Mouse (Mus musculus): ENCODE measurements at regions not wholly inside any gene's neighbourhood (a gene's known extent, or its start where the extent isn't known, plus 50 kb on each side); places are given as distances from the start of the nearest gene placed in this dataset.
A peak's percentile ranks its signal among the peaks of the same experiment; 100 is the strongest.

- ChIA-PET POLR2A (interaction anchor here (0.6 kb wide), 1 partner anchor 35 kb away, joined by 3 read pairs; no protein-coding TSS in a partner anchor), CTCF (interaction anchor here (1.7 kb wide), 1 partner anchor 14 kb away, joined by 5 read pairs; no protein-coding TSS in a partner anchor)
- DNase-seq (ENCODE audit: low read depth, low spot score) (no peak), ATAC-seq (no peak)
- TF ChIP-seq CTCF (IDR thresholded peaks at IDR 0.05) = no peak
- H3K27me3 ChIP-seq = peaks cover 10% of the 10 kb centered on the region
- in situ Hi-C loops (cut with MboI; ENCODE audit: low pct_unique_long_range_greater_than_20kb) = no loop called here
Measured at GRCm38 (mm10) chr1:98192671-98193070, 97.2 kb upstream of the Pam start.

GRCm38 (mm10) chr1:98192044-98192484, 96.6 kb upstream of the Pam start:
- TF ChIP-seq CTCF (IDR thresholded peaks at IDR 0.05) = no peak
- ChIA-PET CTCF (interaction anchor here (1.7 kb wide), 1 partner anchor 13 kb away, joined by 5 read pairs; no protein-coding TSS in a partner anchor), POLR2A (no interaction called here)
- in situ Hi-C loops (cut with MboI; ENCODE audit: low pct_unique_long_range_greater_than_20kb) = no loop called here
- DNase-seq (ENCODE audit: low read depth, low spot score) (no peak), ATAC-seq (no peak)
- peaks cover 16% of the 10 kb centered on the region for H3K27me3 ChIP-seq

- ChIA-PET POLR2A (no interaction called here), CTCF (interaction anchor here (1.2 kb wide), 1 partner anchor 12 kb away, joined by 3 read pairs; no protein-coding TSS in a partner anchor)
- DNase-seq (ENCODE audit: low read depth, low spot score) = no peak
- no peak for ATAC-seq
- in situ Hi-C loops (cut with MboI; ENCODE audit: low pct_unique_long_range_greater_than_20kb) = no loop called here
- H3K27me3 ChIP-seq = peaks cover 21% of the 10 kb centered on the region
- no peak for TF ChIP-seq CTCF (IDR thresholded peaks at IDR 0.05)
Measured at GRCm38 (mm10) chr1:98191331-98191730, 95.9 kb upstream of the Pam start.

GRCm38 (mm10) chr1:98190741-98191140, 95.3 kb upstream of the Pam start:
- no peak for DNase-seq (ENCODE audit: low read depth, low spot score)
- CTCF ChIA-PET = interaction anchor here (1.0 to 1.2 kb wide), 2 partner anchors 12 to 25 kb away, joined by 3 read pairs; no protein-coding TSS in a partner anchor
- TF ChIP-seq CTCF (IDR thresholded peaks at IDR 0.05) = no peak
- ATAC-seq = no peak
- POLR2A ChIA-PET = no interaction called here
- H3K27me3 ChIP-seq = peaks cover 23% of the 10 kb centered on the region
- in situ Hi-C loops (cut with MboI; ENCODE audit: low pct_unique_long_range_greater_than_20kb) = no loop called here

GRCm38 (mm10) chr1:98189991-98190471, 94.6 kb upstream of the Pam start:
- DNase-seq (ENCODE audit: low read depth, low spot score) (no peak), ATAC-seq (no peak)
- in situ Hi-C loops (cut with MboI; ENCODE audit: low pct_unique_long_range_greater_than_20kb) = no loop called here
- TF ChIP-seq CTCF (IDR thresholded peaks at IDR 0.05) = no peak
- ChIA-PET POLR2A (no interaction called here), CTCF (interaction anchor here (1.0 to 1.2 kb wide), 2 partner anchors 11 to 25 kb away, joined by 3 read pairs; no protein-coding TSS in a partner anchor)
- peaks cover 23% of the 10 kb centered on the region for H3K27me3 ChIP-seq

- H3K27me3 ChIP-seq = peaks cover 22% of the 10 kb centered on the region
- no peak for DNase-seq (ENCODE audit: low read depth, low spot score)
- ChIA-PET POLR2A (no interaction called here), CTCF (interaction anchor here (0.9 to 1.8 kb wide), 3 partner anchors 181 to 370 kb away, joined by 3 to 4 read pairs (median 3); no protein-coding TSS in a partner anchor)
- no peak for TF ChIP-seq CTCF (IDR thresholded peaks at IDR 0.05)
- in situ Hi-C loops (cut with MboI; ENCODE audit: low pct_unique_long_range_greater_than_20kb) = loop anchor here (5.0 kb wide), 1 partner anchor 373 kb away; no protein-coding TSS in a partner anchor
- no peak for ATAC-seq
Measured at GRCm38 (mm10) chr1:98180372-98180771, 84.9 kb upstream of the Pam start.

- TF ChIP-seq CTCF (IDR thresholded peaks at IDR 0.05) = peak; percentile 83
- in situ Hi-C loops (cut with MboI; ENCODE audit: low pct_unique_long_range_greater_than_20kb) = no loop called here
- H3K27me3 ChIP-seq = peaks cover 11% of the 10 kb centered on the region
- POLR2A ChIA-PET = no interaction called here
- CTCF ChIA-PET = interaction anchor here (0.7 to 2.0 kb wide), 16 partner anchors 8 to 376 kb away, joined by 3 to 13 read pairs (median 5); no protein-coding TSS in a partner anchor
- ATAC-seq (no peak), DNase-seq (ENCODE audit: low read depth, low spot score) (no peak)
Measured at GRCm38 (mm10) chr1:98179030-98179429, 83.6 kb upstream of the Pam start.

- in situ Hi-C loops (cut with MboI; ENCODE audit: low pct_unique_long_range_greater_than_20kb) = no loop called here
- CTCF ChIA-PET = no interaction called here
- H3K27me3 ChIP-seq = no peaks in the 10 kb centered on the region
- POLR2A ChIA-PET = no interaction called here
- DNase-seq (ENCODE audit: low read depth, low spot score) = no peak
- ATAC-seq = no peak
- no peak for TF ChIP-seq CTCF (IDR thresholded peaks at IDR 0.05)
Measured at GRCm38 (mm10) chr1:98174811-98175132, 79.3 kb upstream of the Pam start.

GRCm38 (mm10) chr1:98173907-98174810, 78.7 kb upstream of the Pam start:
- H3K27me3 ChIP-seq = no peaks in the 10 kb centered on the region
- ChIA-PET POLR2A (no interaction called here), CTCF (interaction anchor here (1.6 kb wide), 1 partner anchor 11 kb away, joined by 5 read pairs; no protein-coding TSS in a partner anchor)
- ATAC-seq (no peak), DNase-seq (ENCODE audit: low read depth, low spot score) (no peak)
- in situ Hi-C loops (cut with MboI; ENCODE audit: low pct_unique_long_range_greater_than_20kb) = no loop called here
- no peak for TF ChIP-seq CTCF (IDR thresholded peaks at IDR 0.05)

- H3K27me3 ChIP-seq = no peaks in the 10 kb centered on the region
- ChIA-PET CTCF (interaction anchor here (1.6 kb wide), 1 partner anchor 10 kb away, joined by 5 read pairs; no protein-coding TSS in a partner anchor), POLR2A (no interaction called here)
- no peak for DNase-seq (ENCODE audit: low read depth, low spot score)
- TF ChIP-seq CTCF (IDR thresholded peaks at IDR 0.05) = no peak
- in situ Hi-C loops (cut with MboI; ENCODE audit: low pct_unique_long_range_greater_than_20kb) = no loop called here
- ATAC-seq = no peak
Measured at GRCm38 (mm10) chr1:98173431-98173830, 78.0 kb upstream of the Pam start.

- ATAC-seq = no peak
- no peak for TF ChIP-seq CTCF (IDR thresholded peaks at IDR 0.05)
- ChIA-PET CTCF (interaction anchor here (1.0 kb wide), 1 partner anchor 8 kb away, joined by 7 read pairs; no protein-coding TSS in a partner anchor), POLR2A (no interaction called here)
- in situ Hi-C loops (cut with MboI; ENCODE audit: low pct_unique_long_range_greater_than_20kb) = no loop called here
- no peaks in the 10 kb centered on the region for H3K27me3 ChIP-seq
- DNase-seq (ENCODE audit: low read depth, low spot score) = no peak
Measured at GRCm38 (mm10) chr1:98171291-98171690, 75.8 kb upstream of the Pam start.
